Mouse (Mus musculus) heart, adult 2 months (tissue): ENCODE measurements at regions not wholly inside any gene's neighbourhood (a gene's known extent, or its start where the extent isn't known, plus 50 kb on each side); places are given as distances from the start of the nearest gene placed in this dataset.

Experiments used
- CTCF ChIP-seq: fragments of 200-600 bp; IDR thresholded peaks from 2 replicates; pipeline ENCODE4 v1.8.1; 2022; ENCODE audit warnings: antibody characterized with exemption, mild to moderate bottlenecking, moderate library complexity
- POLR2A ChIP-seq: fragments of 200-500 bp; IDR thresholded peaks from 2 replicates; pipeline ENCODE4 v1.6.1; 2011; ENCODE audit warnings: mild to moderate bottlenecking, low read depth, low read length, control low read depth; ENCODE audit not compliant: insufficient read depth

DNA sequence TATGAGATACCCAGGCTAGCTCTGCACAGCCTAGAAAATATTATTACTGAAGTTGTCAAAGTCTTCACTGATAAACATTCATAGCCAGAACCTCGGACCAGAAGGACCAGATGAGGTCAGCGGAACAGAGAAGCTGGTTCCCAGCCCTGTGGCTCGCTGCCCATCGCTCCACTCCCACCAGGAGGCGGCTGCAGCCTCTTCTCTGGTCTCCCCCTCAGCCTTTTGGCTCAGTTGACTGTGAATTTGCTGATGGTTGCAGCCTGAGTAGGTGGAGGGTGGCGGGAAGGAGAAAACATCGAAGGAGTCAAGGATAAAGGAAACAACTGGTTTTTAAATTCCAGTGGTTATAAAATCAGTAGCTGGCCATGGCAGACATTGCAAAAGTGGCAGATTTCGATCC lies 221.7 kb upstream of the Klf3 start:
- peak; percentile 66 for TF ChIP-seq CTCF
- no peak for TF ChIP-seq POLR2A
